Mouse (Mus musculus) kidney, postnatal 0 days (tissue): ENCODE results near the gene Arl4a. TPM values are rescaled to one million over a fixed set of nuclear protein-coding genes. Genes with fewer than 3 reads are reported as not detected.

Source experiments
- ATAC-seq: fragments of 200-750 bp; cut with Nextera tagmentation; replicated peaks from 2 replicates; pipeline ENCODE4 v1.8.0; 2017; ENCODE audit warnings: low read depth, moderate number of reproducible peaks, moderate TSS enrichment, moderate library complexity; ENCODE audit not compliant: low FRiP score
- DNase-seq: peaks from one replicate; pipeline ENCODE4 v3.0.0-alpha.2; 2016; ENCODE audit warnings: low spot score
- H3K27ac ChIP-seq: fragments of 300-500 bp; sonication (generic); 2 replicates; pipeline ENCODE4 v1.5.1; 2014; ENCODE audit warnings: mild to moderate bottlenecking
- H3K27me3 ChIP-seq: fragments of 300-500 bp; sonication (generic); 2 replicates; pipeline ENCODE4 v1.6.1; 2014; ENCODE audit warnings: low read length, mixed read lengths; ENCODE audit not compliant: insufficient read depth
- H3K36me3 ChIP-seq: fragments of 300-500 bp; sonication (generic); 2 replicates; pipeline ENCODE4 v1.6.1; 2014; ENCODE audit warnings: low read length, mixed read lengths; ENCODE audit not compliant: insufficient read depth
- H3K4me1 ChIP-seq: fragments of 300-500 bp; sonication (generic); replicated peaks from 2 replicates; pipeline ENCODE4 v1.6.1; 2014; ENCODE audit warnings: antibody characterized with exemption, low read length, mixed read lengths; ENCODE audit not compliant: insufficient read depth
- H3K4me2 ChIP-seq: fragments of 300-500 bp; sonication (generic); 2 replicates; pipeline ENCODE4 v1.6.1; 2014; ENCODE audit warnings: mild to moderate bottlenecking, low read length, moderate library complexity, mixed read lengths
- H3K4me3 ChIP-seq: fragments of 300-500 bp; sonication (generic); replicated peaks from 2 replicates; pipeline ENCODE4 v1.5.1; 2014; ENCODE audit warnings: low read depth, low read length
- H3K9ac ChIP-seq: fragments of 300-500 bp; sonication (generic); 2 replicates; pipeline ENCODE4 v1.6.1; 2014; ENCODE audit warnings: low read depth, low read length
- H3K9me3 ChIP-seq: fragments of 300-500 bp; sonication (generic); replicated peaks from 2 replicates; pipeline ENCODE4 v1.6.1; 2016; ENCODE audit warnings: low read length, inconsistent platforms, mixed read lengths
- CTCF ChIP-seq: IDR thresholded peaks from 2 replicates; pipeline ENCODE4 v1.5.1; 2016; ENCODE audit warnings: antibody characterized with exemption, low read depth, mild to moderate bottlenecking, moderate library complexity
- whole genome bisulfite sequencing: fragments of 180-500 bp; shearing (Covaris S2); extraction: QIAGEN DNeasy Blood & Tissue Kit; methylation state at CpG from one replicate; pipeline ENCODE4 v1.1.7; 2014; 5-methylcytosine and 5-hydroxymethylcytosine counted together
- polyA plus RNA-seq: library from polyadenylated mRNA; unstranded; fragments of >200 nt; fragmentation: Nextera tagmentation; extraction: Ambion mirVana; gene quantifications from 2 replicates; pipeline ENCODE4 v1.2.1, GENCODE M21; 2015

Gene Arl4a
- polyA plus RNA-seq, 1 experiment from 2014 or later, result 65.3 TPM

DNA sequence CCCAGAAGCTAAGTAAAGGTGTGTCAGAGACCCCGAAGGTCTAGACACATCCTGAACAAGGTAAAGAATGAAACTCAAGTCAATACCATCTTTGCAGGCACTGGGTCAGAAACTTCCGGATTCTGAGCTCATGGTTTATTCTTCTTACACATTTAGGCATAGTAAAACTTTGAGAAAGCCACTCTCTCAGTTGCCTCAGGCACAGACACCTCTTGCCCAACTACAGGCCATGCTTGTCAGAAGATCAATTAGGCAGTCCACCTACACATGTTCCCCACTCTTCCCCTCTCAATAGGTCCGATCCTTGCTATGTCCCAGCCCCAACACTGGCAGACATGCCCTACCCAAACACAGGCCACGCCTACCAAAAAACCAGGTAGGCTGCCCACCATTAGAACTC, 48.7 kb downstream of the Arl4a start:
- TF ChIP-seq CTCF, result no peak
- no peak overlapping the region for H3K27ac ChIP-seq
- no peak for ATAC-seq
- no peaks in the 10 kb centered on the region for H3K27me3 ChIP-seq
- H3K4me2 ChIP-seq, result no peak overlapping the region
- H3K4me1 ChIP-seq, result no peaks in the 10 kb centered on the region
- 89% methylated on average over 4 of the region's 4 CpGs for WGBS
- no peak overlapping the region for H3K9ac ChIP-seq
- no peak overlapping the region for H3K4me3 ChIP-seq
- no peaks in the 10 kb centered on the region for H3K9me3 ChIP-seq
- H3K36me3 ChIP-seq, result no peaks in the 10 kb centered on the region
- DNase-seq, result no peak

DNA sequence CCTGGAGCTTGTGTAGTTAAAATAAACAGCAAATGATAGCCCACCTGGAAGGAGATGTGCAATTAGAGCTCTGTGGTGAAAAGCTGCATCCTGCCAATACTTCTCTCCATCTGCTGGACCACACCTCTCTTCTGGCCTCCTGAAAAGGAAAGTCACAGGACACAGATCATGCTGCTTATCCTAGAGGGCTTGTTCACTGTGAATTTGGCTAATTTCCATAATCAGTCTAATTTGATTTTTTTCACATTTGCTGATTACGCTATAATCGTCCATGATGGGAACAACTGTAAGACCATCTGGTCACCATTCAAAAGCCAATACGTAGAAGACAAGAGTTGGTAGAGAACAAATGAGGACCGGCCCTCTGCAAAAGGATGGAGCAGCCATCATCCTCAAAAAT, 50.6 kb downstream of the Arl4a start:
- no peak for TF ChIP-seq CTCF
- WGBS, result 92% methylated on average over 4 of the region's 4 CpGs
- Histone ChIP-seq H3K4me2 (no peak overlapping the region), H3K4me3 (no peak overlapping the region), H3K4me1 (no peaks in the 10 kb centered on the region), H3K9me3 (no peaks in the 10 kb centered on the region), H3K27me3 (no peaks in the 10 kb centered on the region), H3K9ac (no peak overlapping the region), H3K27ac (no peak overlapping the region), H3K36me3 (no peaks in the 10 kb centered on the region)
- no peak for DNase-seq
- no peak for ATAC-seq

DNA sequence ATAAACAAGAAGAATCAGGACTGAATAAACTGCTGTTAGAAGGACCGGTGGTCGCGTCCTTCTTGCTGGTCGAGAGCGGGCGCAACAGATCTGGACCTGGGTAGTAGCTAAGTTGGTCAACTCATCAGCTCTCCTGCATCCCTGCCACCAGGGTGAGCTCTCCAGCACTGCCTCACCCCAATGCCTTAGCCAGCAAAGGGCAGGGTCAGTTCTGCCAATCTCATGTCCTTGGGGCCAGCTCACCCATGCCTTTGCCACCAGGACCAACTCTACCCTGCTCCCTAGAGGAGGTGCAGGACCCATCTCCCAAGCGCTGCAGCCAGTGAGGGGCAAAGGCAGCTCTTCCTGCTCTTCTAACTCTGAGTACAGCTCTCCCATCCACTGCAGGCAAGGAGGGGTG, 52.2 kb downstream of the Arl4a start:
- Histone ChIP-seq H3K9me3 (no peaks in the 10 kb centered on the region), H3K4me2 (no peak overlapping the region), H3K27me3 (no peaks in the 10 kb centered on the region), H3K9ac (no peak overlapping the region), H3K27ac (no peak overlapping the region), H3K36me3 (no peaks in the 10 kb centered on the region), H3K4me3 (no peak overlapping the region), H3K4me1 (no peaks in the 10 kb centered on the region)
- ATAC-seq, result no peak
- WGBS, result 87% methylated on average over 7 of the region's 7 CpGs
- DNase-seq, result no peak
- TF ChIP-seq CTCF, result no peak

DNA sequence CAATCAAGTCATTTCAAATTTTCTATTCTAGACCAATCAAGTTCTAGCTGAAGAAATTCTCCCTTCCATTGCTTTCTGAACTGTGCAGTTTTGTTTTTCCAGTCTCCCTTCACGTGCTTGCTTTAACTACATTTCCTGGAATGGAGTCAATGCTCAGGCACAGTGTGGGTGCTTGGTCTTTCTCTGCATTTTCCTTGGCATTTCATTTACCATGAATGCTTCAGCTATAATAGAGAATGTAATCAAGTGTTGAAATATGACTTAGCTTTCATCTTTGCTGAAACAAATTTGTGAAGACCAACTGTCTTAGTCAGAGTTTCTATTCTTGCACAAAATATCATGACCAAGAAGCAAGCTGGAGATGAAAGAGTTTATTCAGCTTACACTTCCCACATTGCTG, 58.0 kb downstream of the Arl4a start:
- no peak for TF ChIP-seq CTCF
- no peaks in the 10 kb centered on the region for H3K36me3 ChIP-seq
- H3K9ac ChIP-seq, result no peak overlapping the region
- H3K27ac ChIP-seq, result no peak overlapping the region
- no peak for DNase-seq
- no peak overlapping the region for H3K4me3 ChIP-seq
- H3K27me3 ChIP-seq, result no peaks in the 10 kb centered on the region
- H3K4me1 ChIP-seq, result no peaks in the 10 kb centered on the region
- H3K9me3 ChIP-seq, result no peaks in the 10 kb centered on the region
- 70% methylated on average over 1 of the region's 1 CpGs for WGBS
- ATAC-seq, result no peak
- H3K4me2 ChIP-seq, result no peak overlapping the region

DNA sequence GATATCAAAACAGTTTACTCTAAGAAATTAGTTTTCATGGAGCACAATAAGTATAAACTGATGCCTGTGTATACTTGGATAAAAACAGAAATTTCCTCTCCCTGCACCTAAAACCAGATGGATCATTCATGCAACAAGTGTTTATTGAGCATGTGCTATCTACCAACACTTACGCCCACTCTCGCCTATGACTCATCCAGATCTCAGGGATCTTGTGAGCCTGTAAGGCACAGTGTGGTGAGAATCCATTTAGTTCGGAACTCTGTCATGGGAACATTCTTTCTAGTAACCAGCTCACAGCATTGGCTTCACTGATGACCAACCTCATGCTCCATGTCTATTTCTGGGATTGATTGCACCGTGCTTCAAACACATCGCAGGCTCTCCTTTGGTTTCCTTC, 58.8 kb downstream of the Arl4a start:
- H3K4me2 ChIP-seq, result no peak overlapping the region
- H3K4me1 ChIP-seq, result no peaks in the 10 kb centered on the region
- H3K9me3 ChIP-seq, result no peaks in the 10 kb centered on the region
- TF ChIP-seq CTCF, result no peak
- no peak overlapping the region for H3K27ac ChIP-seq
- DNase-seq, result no peak
- H3K27me3 ChIP-seq, result no peaks in the 10 kb centered on the region
- no peak for ATAC-seq
- 93% methylated on average over 5 of the region's 5 CpGs for WGBS
- no peaks in the 10 kb centered on the region for H3K36me3 ChIP-seq
- H3K4me3 ChIP-seq, result no peak overlapping the region
- no peak overlapping the region for H3K9ac ChIP-seq

DNA sequence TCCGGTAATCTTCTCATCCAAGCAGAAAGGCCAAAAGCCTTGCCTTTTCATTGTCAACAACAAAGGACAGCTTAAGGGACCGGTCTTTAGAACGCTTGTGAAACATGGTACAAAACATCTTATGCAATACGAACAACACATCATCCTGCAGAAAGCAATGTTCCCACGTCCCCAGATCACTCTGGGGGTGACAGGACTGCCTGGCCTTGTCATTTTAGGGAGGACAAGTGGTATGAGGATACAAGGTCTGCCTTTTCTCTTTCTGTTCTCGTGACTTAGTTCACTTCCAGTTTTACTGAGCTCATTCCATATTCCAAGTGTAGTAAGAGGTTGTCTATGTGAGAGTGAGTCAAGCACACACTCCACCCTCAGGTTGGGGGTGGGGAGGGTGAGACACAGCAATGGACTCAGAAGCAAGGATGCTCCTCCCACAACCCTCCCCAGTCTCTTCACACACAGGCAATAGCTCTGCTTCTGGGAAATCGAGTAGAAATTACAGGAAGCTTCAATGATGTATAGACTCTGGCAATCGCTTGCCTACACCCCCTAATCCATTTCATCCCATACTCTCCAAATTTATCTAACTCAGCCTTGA, 59.7 kb downstream of the Arl4a start:
- Histone ChIP-seq H3K4me1 (no peaks in the 10 kb centered on the region), H3K4me2 (no peak overlapping the region), H3K4me3 (no peak overlapping the region), H3K9me3 (no peaks in the 10 kb centered on the region), H3K9ac (no peak overlapping the region), H3K27me3 (no peaks in the 10 kb centered on the region), H3K27ac (no peak overlapping the region), H3K36me3 (no peaks in the 10 kb centered on the region)
- no peak for TF ChIP-seq CTCF
- no peak for ATAC-seq
- no peak for DNase-seq
- WGBS, result 84% methylated on average over 8 of the region's 8 CpGs

DNA sequence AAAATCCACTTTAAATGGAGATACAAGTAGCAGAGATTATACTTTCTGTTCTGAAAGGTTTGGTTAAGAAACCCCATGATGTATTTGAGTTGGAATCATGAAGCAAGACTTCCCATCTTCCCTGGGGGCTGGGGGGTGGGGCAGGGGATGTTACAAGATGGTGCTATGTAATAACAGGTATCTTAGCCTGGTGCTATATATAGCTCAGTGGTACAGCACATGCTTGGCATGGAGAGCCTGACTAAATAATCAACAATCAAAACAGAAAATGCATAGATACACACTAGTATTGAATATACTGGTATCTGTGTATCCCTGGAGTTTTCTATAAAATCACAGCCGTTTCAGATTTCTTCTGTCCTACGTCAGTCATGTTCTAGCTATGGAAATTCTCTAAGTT, 61.4 kb downstream of the Arl4a start:
- TF ChIP-seq CTCF, result no peak
- H3K9ac ChIP-seq, result no peak overlapping the region
- H3K4me2 ChIP-seq, result no peak overlapping the region
- no peaks in the 10 kb centered on the region for H3K4me1 ChIP-seq
- no peak overlapping the region for H3K27ac ChIP-seq
- H3K4me3 ChIP-seq, result no peak overlapping the region
- no peaks in the 10 kb centered on the region for H3K27me3 ChIP-seq
- DNase-seq, result no peak
- 97% methylated on average over 2 of the region's 2 CpGs for WGBS
- no peak for ATAC-seq
- no peaks in the 10 kb centered on the region for H3K36me3 ChIP-seq
- no peaks in the 10 kb centered on the region for H3K9me3 ChIP-seq
